Mouse (Mus musculus) testis, adult 10 weeks (tissue): ENCODE results near the gene Zfp462. TPM values are rescaled to one million over a fixed set of nuclear protein-coding genes. Genes with fewer than 3 reads are reported as not detected.

Experiments used
- polyA plus RNA-seq: library from polyadenylated mRNA; stranded (reverse); fragments of 350-450 nt; fragmentation: Illumina TruSeq; extraction: RNeasy Lipid Tissue Mini Kit (QIAGEN cat#74804); gene quantifications from one replicate; pipeline ENCODE4 v1.2.3, GENCODE M21; 2014; ENCODE audit warnings: low read depth, low replicate concordance

Zfp462 gene
- polyA plus RNA-seq: 2.2 TPM

GRCm38 (mm10) chr4:54944921-54945430 lies at the start of gene Zfp462:
TSS of gene Zfp462 (plus strand) at chr4:54945048.

